Mouse (Mus musculus) megakaryocyte, embryonic 14.5 days (primary cell): ENCODE results near the gene Nfix.

ENCODE experiments used
- FLI1 ChIP-seq: IDR thresholded peaks from 2 replicates; pipeline ENCODE4 v1.6.1; 2012; ENCODE audit warnings: low read length, inconsistent platforms, mixed read lengths
- GATA1 ChIP-seq: IDR thresholded peaks from 3 replicates; pipeline ENCODE4 v1.6.1; 2012; ENCODE audit warnings: mixed read lengths, low read length, inconsistent platforms, borderline replicate concordance

DNA sequence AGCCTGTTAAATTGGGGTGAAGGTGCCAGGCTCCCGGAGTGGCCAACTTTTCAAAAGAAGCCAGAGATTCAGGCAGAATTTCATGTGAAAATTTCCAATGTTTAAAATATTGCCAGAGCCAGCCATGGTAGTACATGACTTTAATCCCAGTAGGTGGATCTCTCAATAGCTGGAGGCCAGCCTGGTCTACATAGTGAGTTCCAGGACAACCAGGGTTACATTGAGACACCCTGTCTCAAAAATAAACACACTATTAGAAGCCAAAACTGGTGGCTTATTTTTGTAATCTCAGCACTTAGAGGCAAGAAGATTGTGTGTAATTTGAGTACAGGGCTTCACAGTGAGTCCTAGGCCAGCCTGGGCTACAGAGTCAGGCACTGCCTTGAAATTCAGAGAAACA, 90.2 kb downstream of the Nfix start:
- no peak for TF ChIP-seq FLI1
- no peak for TF ChIP-seq GATA1
